Mouse (Mus musculus) gastrocnemius, adult 2 months (tissue): ENCODE data around the gene Tbx3. TPM values are rescaled to one million over a fixed set of nuclear protein-coding genes. Genes with fewer than 3 reads are reported as not detected.

ENCODE experiments used
- DNase-seq: peaks from one replicate; pipeline ENCODE4 v3.0.0; 2022
- H3K27ac ChIP-seq: fragments of 200-600 bp; 2 replicates; pipeline ENCODE4 v1.8.1; 2022; ENCODE audit warnings: mild to moderate bottlenecking
- H3K4me3 ChIP-seq: fragments of 200-600 bp; 2 replicates; pipeline ENCODE4 v1.8.1; 2022; ENCODE audit warnings: mild to moderate bottlenecking, moderate library complexity
- CTCF ChIP-seq: fragments of 200-600 bp; IDR thresholded peaks from 2 replicates; pipeline ENCODE4 v1.8.1; 2022; ENCODE audit warnings: antibody characterized with exemption, mild to moderate bottlenecking, moderate library complexity
- intact Hi-C: fragments of 180-260 bp; cut with DNase I; formaldehyde crosslinking; loops from one replicate; pipeline ENCODE4 v1.15.1; 2025
- total RNA-seq, 2 experiments: library from RNA; stranded (reverse); gene quantifications; 2 replicates each; pipeline ENCODE4 v1.2.3; 2021

The Tbx3 gene
- total RNA-seq, 2 experiments from 2014 or later = 3.9 to 7.7 TPM

GRCm38 (mm10) chr5:119673716-119674605, 3.5 kb downstream of the Tbx3 start:
- Histone ChIP-seq H3K4me3 (peak overlapping the region; percentile 80), H3K27ac (peak overlapping the region; percentile 93)
- no peak for TF ChIP-seq CTCF
- intact Hi-C loops = loop anchor here (5.0 to 10.0 kb wide), 2 partner anchors 619 to 797 kb away; no protein-coding TSS in a partner anchor
- DNase-seq = no peak

- intact Hi-C loops = loop anchor here (5.0 to 10.0 kb wide), 2 partner anchors 620 to 797 kb away; no protein-coding TSS in a partner anchor
- TF ChIP-seq CTCF = no peak
- no peak for DNase-seq
- H3K27ac ChIP-seq = peak overlapping the region; percentile 93
- H3K4me3 ChIP-seq = peak overlapping the region; percentile 80
Observed at GRCm38 (mm10) chr5:119674606-119675330, 4.3 kb downstream of the Tbx3 start.

DNA sequence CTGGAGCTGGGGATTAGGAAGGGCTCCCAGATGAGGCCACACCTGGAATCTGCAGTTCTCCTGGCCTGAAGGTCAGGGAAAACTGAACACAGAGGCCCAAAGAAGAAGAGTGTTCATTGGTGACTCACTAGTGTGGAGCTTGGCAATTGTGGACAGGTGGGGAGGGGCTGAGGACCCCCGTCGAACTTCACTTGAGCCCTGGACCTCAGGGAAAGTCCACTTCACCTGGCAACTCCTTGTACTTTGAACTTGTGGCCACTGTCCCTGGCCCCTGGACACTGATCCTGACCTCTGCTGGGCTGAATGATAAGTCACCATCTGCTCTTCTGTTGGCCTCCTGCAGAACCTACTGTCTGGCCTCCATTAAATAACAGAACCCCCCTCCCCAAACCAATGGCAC, 5.8 kb downstream of the Tbx3 start:
- intact Hi-C loops = loop anchor here (10.0 kb wide), 1 partner anchor 621 kb away; no protein-coding TSS in a partner anchor
- Histone ChIP-seq H3K4me3 (peak overlapping the region; percentile 80), H3K27ac (no peak overlapping the region)
- DNase-seq = no peak
- no peak for TF ChIP-seq CTCF

DNA sequence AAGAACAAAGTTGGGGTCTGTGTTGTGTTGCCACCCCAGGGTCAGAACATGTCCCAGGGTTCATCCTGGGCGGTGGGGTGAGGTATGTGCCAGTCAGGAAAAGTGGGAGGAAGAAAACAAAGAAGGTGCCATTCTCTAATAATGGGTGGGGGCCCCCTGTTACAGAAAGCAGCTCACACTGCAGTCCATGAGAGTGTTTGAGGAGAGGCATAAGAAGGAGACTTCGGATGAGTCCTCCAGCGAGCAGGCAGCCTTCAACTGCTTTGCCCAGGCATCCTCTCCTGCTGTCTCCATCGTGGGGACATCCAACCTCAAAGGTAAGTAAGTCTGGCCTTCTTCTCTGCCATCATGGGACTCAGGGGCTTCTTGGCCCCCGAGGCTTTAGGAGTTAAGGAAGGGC, 8.0 kb downstream of the Tbx3 start:
- no peak for TF ChIP-seq CTCF
- Histone ChIP-seq H3K4me3 (no peak overlapping the region), H3K27ac (no peak overlapping the region)
- no peak for DNase-seq
- intact Hi-C loops = loop anchor here (10.0 kb wide), 1 partner anchor 624 kb away; no protein-coding TSS in a partner anchor

DNA sequence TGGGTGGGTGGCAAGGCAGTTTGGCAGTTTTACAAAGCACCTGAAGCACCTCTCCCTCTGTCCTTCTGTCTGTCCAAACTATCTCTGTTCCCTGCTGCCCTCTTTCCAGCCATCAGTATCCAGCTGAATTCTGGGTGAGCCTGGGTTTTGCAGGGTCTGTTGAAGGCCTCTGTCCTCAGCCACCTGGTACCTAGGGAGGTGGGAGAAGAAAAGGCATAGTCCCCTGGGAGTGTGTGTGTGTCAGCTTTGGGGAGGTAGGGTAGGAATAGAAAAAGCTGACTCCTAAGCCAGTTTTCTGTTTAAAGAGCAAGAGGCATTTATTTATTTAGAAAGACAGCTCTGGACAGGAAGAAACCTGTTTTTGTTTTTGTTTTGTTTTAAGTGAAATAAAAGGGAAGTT, 8.6 kb downstream of the Tbx3 start:
- Histone ChIP-seq H3K27ac (no peak overlapping the region), H3K4me3 (no peak overlapping the region)
- TF ChIP-seq CTCF = no peak
- intact Hi-C loops = loop anchor here (10.0 kb wide), 1 partner anchor 624 kb away; no protein-coding TSS in a partner anchor
- DNase-seq = no peak

GRCm38 (mm10) chr5:119679614-119680328, 9.3 kb downstream of the Tbx3 start:
- TF ChIP-seq CTCF = no peak
- Histone ChIP-seq H3K4me3 (peak overlapping the region; percentile 53), H3K27ac (peak overlapping the region; percentile 28)
- DNase-seq = no peak
- intact Hi-C loops = loop anchor here (10.0 kb wide), 1 partner anchor 625 kb away; no protein-coding TSS in a partner anchor

DNA sequence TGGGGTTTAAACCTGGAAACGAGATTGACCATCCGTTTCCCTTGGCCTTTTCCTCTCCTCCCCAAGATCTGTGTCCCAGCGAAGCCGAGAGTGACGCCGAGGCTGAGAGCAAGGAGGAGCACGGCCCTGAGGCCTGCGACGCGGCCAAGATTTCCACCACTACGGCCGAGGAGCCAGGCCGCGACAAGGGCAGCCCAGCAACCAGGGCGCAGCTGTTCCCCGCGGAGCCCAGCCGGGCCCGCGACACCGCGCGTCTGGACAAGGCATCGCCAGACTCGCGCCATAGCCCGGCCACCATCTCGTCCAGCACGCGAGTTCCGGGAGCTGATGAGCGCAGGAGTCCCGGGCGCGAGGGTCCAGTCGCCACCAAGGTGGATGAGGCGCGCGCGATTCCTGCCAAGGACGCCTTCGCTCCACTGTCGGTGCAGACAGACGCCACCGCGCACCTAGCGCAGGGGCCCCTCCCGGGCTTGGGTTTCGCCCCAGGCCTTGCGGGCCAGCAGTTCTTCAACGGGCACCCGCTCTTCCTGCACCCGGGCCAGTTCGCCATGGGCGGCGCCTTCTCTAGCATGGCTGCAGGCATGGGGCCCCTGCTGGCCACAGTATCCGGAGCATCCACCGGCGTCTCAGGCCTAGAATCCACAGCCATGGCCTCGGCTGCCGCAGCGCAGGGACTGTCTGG, 10.0 kb downstream of the Tbx3 start:
- intact Hi-C loops = no loop called here
- Histone ChIP-seq H3K4me3 (peak overlapping the region; percentile 53), H3K27ac (peak overlapping the region; percentile 28)
- TF ChIP-seq CTCF = no peak
- peak; percentile 41 for DNase-seq

DNA sequence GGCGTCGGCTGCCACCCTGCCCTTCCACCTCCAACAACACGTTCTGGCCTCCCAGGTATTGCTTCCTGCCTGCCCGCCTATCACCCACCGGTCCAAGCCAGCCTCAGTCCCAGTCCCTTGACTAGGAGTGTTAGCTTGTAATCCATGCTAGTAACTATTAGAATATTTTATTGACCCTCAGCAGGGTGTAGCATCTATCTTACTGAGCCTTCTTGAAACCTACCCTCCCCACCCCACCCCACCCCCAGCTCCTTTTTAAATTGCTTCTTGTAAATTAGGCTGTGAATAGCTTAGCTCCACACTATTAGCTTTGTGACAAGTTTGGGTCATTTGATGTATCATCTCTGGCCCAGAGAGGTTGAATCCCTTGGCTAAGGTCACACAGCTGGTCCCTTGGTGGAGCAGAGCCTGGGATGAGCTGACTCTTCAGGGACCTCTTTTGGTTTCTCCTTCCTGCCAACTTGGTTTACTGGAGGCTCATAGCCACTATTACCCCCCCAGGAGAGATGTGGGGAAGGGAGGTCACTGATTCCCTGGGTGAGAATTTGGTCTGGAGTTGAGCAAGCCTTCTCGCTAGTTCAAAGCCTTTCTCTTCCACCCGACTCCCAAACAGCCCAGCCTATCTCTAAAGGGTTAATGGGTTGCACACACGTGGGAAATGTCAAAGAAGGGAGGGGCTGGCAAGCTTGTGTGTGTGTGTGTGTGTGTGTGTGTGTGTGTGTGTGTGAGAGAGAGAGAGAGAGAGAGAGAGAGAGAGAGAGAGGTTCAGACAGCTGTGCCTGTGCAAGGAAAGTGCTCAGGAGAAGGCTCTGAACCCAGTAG, 10.8 kb downstream of the Tbx3 start:
- Histone ChIP-seq H3K27ac (peak overlapping the region; percentile 28), H3K4me3 (peak overlapping the region; percentile 53)
- intact Hi-C loops = no loop called here
- TF ChIP-seq CTCF = no peak
- no peak for DNase-seq

DNA sequence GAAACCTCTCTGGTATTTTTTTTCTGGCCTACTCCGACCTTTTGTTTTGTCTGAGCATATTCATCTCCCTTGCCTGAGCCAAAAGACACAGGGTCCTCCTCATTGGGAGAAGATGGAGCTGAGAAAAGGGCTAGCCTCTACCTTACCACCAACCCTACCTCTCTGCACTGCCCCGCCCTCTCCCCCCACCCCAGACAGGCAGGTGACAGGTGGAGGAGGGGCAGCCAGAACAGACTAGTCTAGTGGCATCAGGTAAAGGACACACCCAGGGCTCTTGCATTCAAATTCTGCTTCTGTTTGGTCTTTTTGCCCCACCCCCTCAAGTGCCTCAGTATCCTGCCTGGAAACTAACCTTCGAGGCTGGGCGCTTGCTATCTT, 11.4 kb downstream of the Tbx3 start:
- TF ChIP-seq CTCF = no peak
- no peak for DNase-seq
- intact Hi-C loops = no loop called here
- H3K4me3 ChIP-seq = peak overlapping the region; percentile 21; the same call in 1 of the 2 replicates
- H3K27ac ChIP-seq = no peak overlapping the region

GRCm38 (mm10) chr5:119682646-119683515, 12.4 kb downstream of the Tbx3 start:
- intact Hi-C loops = no loop called here

More at GRCm38 (mm10) chr5:119682646-119683515, 12.4 kb downstream of the Tbx3 start:
- DNase-seq = peak; percentile 44
- TF ChIP-seq CTCF = no peak
- peak overlapping the region; percentile 34 for H3K4me3 ChIP-seq
- peak overlapping the region; percentile 24; the same call in 1 of the 2 replicates for H3K27ac ChIP-seq
